In the genomic region with DNA sequence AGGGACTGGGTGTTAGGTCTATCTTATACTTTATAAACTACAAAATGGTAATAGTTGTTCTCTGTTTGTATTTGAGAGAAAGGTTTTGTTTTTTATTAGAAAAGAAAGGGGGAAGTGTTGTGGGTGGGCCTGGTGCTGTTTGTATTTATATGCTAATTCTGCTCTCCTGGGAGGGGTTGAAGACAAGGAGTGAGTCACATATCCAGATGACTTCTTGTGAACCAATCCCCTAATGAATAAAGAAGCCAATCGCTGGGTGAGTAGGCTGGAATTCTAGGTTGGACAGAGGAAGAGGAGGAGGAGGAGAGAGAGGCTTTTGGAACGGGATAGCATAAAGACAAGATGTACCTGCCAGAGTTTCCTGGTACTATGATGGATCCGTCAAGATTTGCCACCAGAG, we compare ENCODE assay signal across 20 mouse cellular contexts. TPM values are rescaled to one million over a fixed set of nuclear protein-coding genes. Genes with fewer than 3 reads are reported as not detected.
DNase-seq lines count a peak whose midpoint lies in the region; TF ChIP-seq lines count a peak whose summit lies in the region.
"Had no signal": no experiment of that assay in that cellular context is flagged by ENCODE, and none has a peak within 500 bp of the region (broad histone marks: within the 10 kb centered on the region; RNA-seq: fewer than 3 reads in every experiment).

No protein-coding gene starts in this region.

- no peak for TF ChIP-seq CTCF in layer of hippocampus, adult 2 months (conservative IDR thresholded peaks at IDR 0.05)

- DNase-seq in layer of hippocampus, adult 2 months (ENCODE audit: low spot score in 2 of 2), result no peak
- DNase-seq in layer of hippocampus, adult 9-11 months, result no peak
- peak; percentile 63 for DNase-seq in R1 (ENCODE audit: low read depth, low spot score)
- peak; percentile 8 for DNase-seq in brain, adult 2 months (ENCODE audit: low read depth, low spot score)
- DNase-seq in gastrocnemius, adult 8-10 months (ENCODE audit: low spot score in 2 of 2), result no peak
- no peak for DNase-seq in adrenal gland, postnatal 25 days
- DNase-seq: adrenal gland, adult 8-10 months; adrenal gland, postnatal 14 days; B cell, adult 2 months; cerebellum, adult 11-12 months; cerebellum, adult 2 months; cerebellum, adult 9-10 months; cerebellum, postnatal 10 days; cerebellum, postnatal 25 days; embryo, embryonic 11 days; forebrain, postnatal 0 days had no signal

- peak overlapping the region; percentile 24; the same call in 1 of the 2 replicates for H3K27ac ChIP-seq in layer of hippocampus, adult 2 months
- H3K27ac ChIP-seq: embryonic facial prominence, embryonic 12.5 days; forebrain, embryonic 13.5 days; forebrain, embryonic 15.5 days had no signal

- no peak overlapping the region for H3K4me3 ChIP-seq in layer of hippocampus, adult 2 months
- H3K4me3 ChIP-seq: embryonic facial prominence, embryonic 12.5 days; forebrain, embryonic 13.5 days; forebrain, embryonic 15.5 days had no signal

RNA-seq across cellular contexts. Expression of gene Plek, which starts 29.9 kb away (rescaled TPM):
- 1 to 10 TPM; 6.9 TPM for total RNA-seq in layer of hippocampus, adult 2 months (2021)
- total RNA-seq in gastrocnemius, adult 8-10 months (2022), result 1 to 10 TPM in 2 of 4 experiments, under 1 TPM in 2; 0.56 to 1.3 (median 0.95) TPM
- 2.7 and 2.9 TPM in 2 replicates for total RNA-seq in adrenal gland, postnatal 25 days (2021)

RNA-seq across cellular contexts. Expression of gene Cnrip1, which starts 30.7 kb away (rescaled TPM):
- total RNA-seq in layer of hippocampus, adult 2 months (2021), result 100 to 1,000 TPM; 123 to 124 TPM
- total RNA-seq in gastrocnemius, adult 8-10 months (2022), result 1 to 10 TPM; 1.6 to 3.0 (median 1.8) TPM
- total RNA-seq in adrenal gland, postnatal 25 days (2021), result 12.9 and 21.7 TPM in 2 replicates
- total RNA-seq: CH12.LX had no signal

Comparison
In these comparisons a context has a peak if more than half of its experiments do, and no peak if none do; other contexts are left out.
1. DNase-seq: peak in R1 (single experiment) and brain, adult 2 months (single experiment); none in layer of hippocampus, adult 2 months (0 of 2), layer of hippocampus, adult 9-11 months (single experiment), gastrocnemius, adult 8-10 months (0 of 2) and adrenal gland, postnatal 25 days (single experiment).